Mouse (Mus musculus) hindbrain, embryonic 15.5 days (tissue): ENCODE measurements around the gene Frem1. TPM values are rescaled to one million over a fixed set of nuclear protein-coding genes. Genes with fewer than 3 reads are reported as not detected.

ENCODE experiments used
- ATAC-seq: fragments of 200-750 bp; cut with Nextera tagmentation; 2 replicates; pipeline ENCODE4 v1.8.0; 2017; ENCODE audit warnings: low read depth, moderate number of reproducible peaks, moderate TSS enrichment; ENCODE audit not compliant: low FRiP score
- H3K27ac ChIP-seq: fragments of 300-500 bp; sonication (generic); replicated peaks from 2 replicates; pipeline ENCODE4 v1.5.1; 2015; ENCODE audit warnings: mild to moderate bottlenecking, inconsistent platforms
- H3K27me3 ChIP-seq: fragments of 300-500 bp; sonication (generic); 2 replicates; pipeline ENCODE4 v1.6.1; 2015; ENCODE audit warnings: control low read depth, inconsistent platforms
- H3K36me3 ChIP-seq: fragments of 300-500 bp; sonication (generic); 2 replicates; pipeline ENCODE4 v1.6.1; 2015; ENCODE audit warnings: control low read depth, inconsistent platforms
- H3K4me1 ChIP-seq: fragments of 300-500 bp; sonication (generic); replicated peaks from 2 replicates; pipeline ENCODE4 v1.6.1; 2015; ENCODE audit warnings: control low read depth, inconsistent platforms
- H3K4me2 ChIP-seq: fragments of 300-500 bp; sonication (generic); 2 replicates; pipeline ENCODE4 v1.6.1; 2015; ENCODE audit warnings: moderate library complexity, mild to moderate bottlenecking, inconsistent platforms
- H3K4me3 ChIP-seq: fragments of 300-500 bp; sonication (generic); 2 replicates; pipeline ENCODE4 v1.5.1; 2015; ENCODE audit warnings: mild to moderate bottlenecking, inconsistent platforms
- H3K9ac ChIP-seq: fragments of 300-500 bp; sonication (generic); 2 replicates; pipeline ENCODE4 v1.6.1; 2015; ENCODE audit warnings: inconsistent platforms
- H3K9me3 ChIP-seq: fragments of 300-500 bp; sonication (generic); 2 replicates; pipeline ENCODE4 v1.6.1; 2016; ENCODE audit warnings: control low read depth, inconsistent platforms
- WGBS: fragments of 180-500 bp; shearing (Covaris S2); methylation state at CpG from one replicate; pipeline ENCODE4 v1.1.7; 2015; 5-methylcytosine and 5-hydroxymethylcytosine counted together
- polyA plus RNA-seq: library from polyadenylated mRNA; unstranded; fragments of >200 nt; fragmentation: Nextera tagmentation; extraction: Ambion mirVana; gene quantifications from 2 replicates; pipeline ENCODE4 v1.2.1, GENCODE M21; 2015

The Frem1 gene
- polyA plus RNA-seq, 1 experiment from 2014 or later = 2.9 TPM

DNA sequence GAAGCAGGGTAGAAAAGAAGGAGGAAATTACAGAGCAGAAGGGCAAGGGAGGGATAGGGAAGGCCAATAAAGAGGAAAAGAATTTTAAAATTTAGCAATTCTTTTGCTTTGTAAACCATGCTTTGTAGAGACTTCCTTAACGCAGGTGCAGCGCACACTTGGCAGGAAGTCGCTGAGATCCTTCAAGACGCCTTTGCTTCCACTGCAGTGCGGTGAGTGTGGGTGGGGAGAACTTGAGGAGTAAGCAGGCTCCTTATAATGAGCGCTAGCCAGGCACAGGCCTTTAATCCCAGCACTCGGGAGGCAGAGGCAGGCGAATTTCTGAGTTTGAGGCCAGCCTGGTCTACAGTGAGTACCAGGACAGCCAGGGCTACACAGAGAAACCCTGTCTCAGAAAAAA is 1.1 kb upstream of the Frem1 start:
- Histone ChIP-seq H3K36me3 (no peaks in the 10 kb centered on the region), H3K27me3 (no peaks in the 10 kb centered on the region), H3K27ac (no peak overlapping the region), H3K4me3 (no peak overlapping the region), H3K4me2 (no peak overlapping the region), H3K9ac (no peak overlapping the region), H3K4me1 (peaks cover 16% of the 10 kb centered on the region), H3K9me3 (no peaks in the 10 kb centered on the region)
- 91% methylated on average over 8 of the region's 8 CpGs for WGBS
- no peak for ATAC-seq

DNA sequence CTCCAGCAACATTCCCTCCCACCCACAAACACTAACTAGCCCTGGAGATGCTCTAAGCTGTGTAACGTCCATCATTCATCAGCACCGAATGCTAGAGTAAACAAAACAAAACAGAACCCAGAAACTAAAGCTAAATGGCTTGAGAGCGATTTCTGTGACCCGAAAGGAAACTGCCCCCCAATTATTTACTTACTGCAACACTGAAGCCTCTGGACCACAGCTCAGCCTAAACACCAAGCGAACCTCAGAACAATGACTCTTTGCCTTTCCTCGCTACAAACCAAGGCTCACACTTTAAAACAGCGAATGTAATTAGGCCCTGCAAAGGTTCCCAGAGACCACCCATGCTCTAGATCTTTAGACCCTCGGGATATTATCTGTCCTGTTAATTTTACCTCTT is 963 bp downstream of the Frem1 start:
- Histone ChIP-seq H3K4me2 (peak overlapping the region; percentile 58), H3K27ac (no peak overlapping the region), H3K4me1 (peaks cover 16% of the 10 kb centered on the region), H3K4me3 (peak overlapping the region; percentile 29; the same call in 1 of the 2 replicates), H3K9ac (no peak overlapping the region), H3K9me3 (no peaks in the 10 kb centered on the region), H3K27me3 (no peaks in the 10 kb centered on the region), H3K36me3 (no peaks in the 10 kb centered on the region)
- no peak for ATAC-seq
- WGBS = 12% methylated on average over 8 of the region's 8 CpGs

DNA sequence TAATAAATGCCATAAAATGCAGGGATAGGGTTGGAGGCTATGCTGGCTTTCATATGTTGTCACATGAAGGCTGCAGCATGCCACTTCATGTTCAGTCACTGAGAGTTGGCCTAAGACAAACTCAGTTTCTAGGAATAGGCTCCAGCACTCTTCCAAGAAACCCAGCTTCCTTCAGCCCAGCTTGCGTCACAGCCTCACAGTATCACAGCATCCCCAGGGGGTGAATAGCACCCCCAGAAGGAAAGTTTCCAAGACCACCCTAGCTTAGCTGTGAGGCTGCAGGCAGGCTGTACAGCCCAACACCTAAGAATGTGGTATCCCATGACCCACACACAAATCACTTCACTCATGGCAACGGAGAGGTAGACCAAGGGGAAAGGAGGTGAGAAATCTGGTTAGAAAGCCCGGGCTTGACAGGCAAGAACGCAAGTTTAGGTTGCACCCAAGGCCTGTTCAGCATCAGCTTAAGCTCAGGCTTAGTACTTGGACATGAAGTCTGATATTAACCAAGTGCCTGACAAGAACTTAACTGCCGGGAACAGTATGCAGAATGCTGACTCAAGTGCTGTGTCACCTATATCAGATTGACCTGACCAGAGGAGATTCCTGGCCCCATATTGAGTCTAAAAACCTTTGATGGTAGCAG is 1.9 kb downstream of the Frem1 start:
- H3K36me3 ChIP-seq = no peaks in the 10 kb centered on the region
- H3K27me3 ChIP-seq = no peaks in the 10 kb centered on the region
- peaks cover 16% of the 10 kb centered on the region for H3K4me1 ChIP-seq
- H3K4me3 ChIP-seq = no peak overlapping the region
- no peaks in the 10 kb centered on the region for H3K9me3 ChIP-seq
- peak overlapping the region; percentile 58 for H3K4me2 ChIP-seq
- H3K9ac ChIP-seq = no peak overlapping the region
- 74% methylated on average over 5 of the region's 5 CpGs for WGBS
- H3K27ac ChIP-seq = no peak overlapping the region
- no peak for ATAC-seq

DNA sequence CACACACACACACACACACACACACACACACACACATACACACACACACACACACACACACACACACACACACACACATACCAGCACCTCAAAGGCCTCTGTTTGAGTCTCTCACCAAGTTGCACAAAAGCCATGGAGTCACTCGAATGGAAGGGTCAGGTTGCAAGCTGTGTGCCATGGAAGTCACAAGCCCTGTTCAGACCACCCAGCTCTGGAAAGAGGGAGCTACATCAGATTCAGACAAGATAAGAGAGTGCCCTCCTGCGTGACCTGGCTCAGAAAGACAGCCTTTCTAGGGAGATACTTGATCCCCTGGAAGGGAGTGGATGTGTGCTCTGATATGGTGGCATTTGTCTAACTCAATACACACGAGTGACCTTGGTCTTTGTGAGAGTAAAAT is 2.9 kb downstream of the Frem1 start:
- no peak for ATAC-seq
- Histone ChIP-seq H3K27ac (no peak overlapping the region), H3K27me3 (no peaks in the 10 kb centered on the region), H3K36me3 (no peaks in the 10 kb centered on the region), H3K4me2 (no peak overlapping the region), H3K4me3 (no peak overlapping the region), H3K9ac (no peak overlapping the region), H3K4me1 (peaks cover 16% of the 10 kb centered on the region), H3K9me3 (no peaks in the 10 kb centered on the region)
- 35% methylated on average over 3 of the region's 3 CpGs for WGBS

GRCm38 (mm10) chr4:83048561-83048960 is 3.6 kb downstream of the Frem1 start:
- H3K9ac ChIP-seq = no peak overlapping the region
- H3K9me3 ChIP-seq = no peaks in the 10 kb centered on the region
- no peaks in the 10 kb centered on the region for H3K36me3 ChIP-seq
- H3K4me3 ChIP-seq = no peak overlapping the region
- no peak overlapping the region for H3K4me2 ChIP-seq
- H3K27ac ChIP-seq = no peak overlapping the region
- ATAC-seq = no peak
- WGBS = 45% methylated on average over 2 of the region's 2 CpGs
- no peaks in the 10 kb centered on the region for H3K27me3 ChIP-seq
- peaks cover 16% of the 10 kb centered on the region for H3K4me1 ChIP-seq

GRCm38 (mm10) chr4:83046806-83047205 is 5.3 kb downstream of the Frem1 start:
- H3K4me2 ChIP-seq = no peak overlapping the region
- no peaks in the 10 kb centered on the region for H3K27me3 ChIP-seq
- no peak overlapping the region for H3K4me3 ChIP-seq
- 53% methylated on average over 2 of the region's 2 CpGs for WGBS
- no peak overlapping the region for H3K9ac ChIP-seq
- no peaks in the 10 kb centered on the region for H3K9me3 ChIP-seq
- no peak for ATAC-seq
- H3K4me1 ChIP-seq = peaks cover 8% of the 10 kb centered on the region
- H3K27ac ChIP-seq = no peak overlapping the region
- H3K36me3 ChIP-seq = no peaks in the 10 kb centered on the region

DNA sequence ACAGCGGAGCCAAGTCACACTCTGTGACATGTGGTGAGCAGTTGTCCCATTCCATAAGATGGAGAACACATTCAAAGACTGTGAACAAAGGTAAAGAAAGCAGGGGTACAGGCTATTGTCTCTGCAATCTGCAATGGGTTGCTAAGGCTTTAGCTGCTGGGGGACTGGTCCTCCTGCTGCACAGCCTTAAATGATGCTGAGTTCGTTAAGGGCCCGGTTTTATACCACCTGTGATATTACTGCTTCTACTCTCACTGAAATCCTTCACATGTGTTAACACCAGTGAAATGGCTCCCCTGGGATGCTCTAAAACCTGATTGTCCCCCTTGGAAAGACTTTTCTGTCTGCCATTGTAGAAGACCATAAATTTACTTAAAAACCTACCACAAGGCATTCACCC is 6.1 kb downstream of the Frem1 start:
- 55% methylated on average over 3 of the region's 3 CpGs for WGBS

DNA sequence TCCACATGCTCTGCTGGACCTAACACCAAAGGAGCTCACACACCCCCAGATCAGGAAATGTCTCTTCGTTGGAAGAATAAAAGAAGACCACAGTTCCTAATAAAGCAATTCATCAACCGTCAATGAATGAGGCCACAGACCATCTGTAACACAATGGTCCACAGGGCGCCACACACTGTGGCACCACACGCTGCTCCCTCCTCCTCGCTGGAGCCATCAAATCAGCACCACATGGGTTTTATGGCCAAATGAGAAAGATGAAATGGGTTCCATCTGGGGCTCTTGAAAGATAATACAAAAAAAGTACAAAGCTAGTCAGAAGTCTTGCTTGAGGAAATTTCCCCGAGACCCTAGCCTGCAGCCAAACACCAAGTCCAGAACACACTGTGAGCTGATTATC is 6.9 kb downstream of the Frem1 start:
- ATAC-seq = no peak
- no peak overlapping the region for H3K27ac ChIP-seq
- no peaks in the 10 kb centered on the region for H3K9me3 ChIP-seq
- no peaks in the 10 kb centered on the region for H3K27me3 ChIP-seq
- no peaks in the 10 kb centered on the region for H3K4me1 ChIP-seq
- H3K4me2 ChIP-seq = no peak overlapping the region
- no peak overlapping the region for H3K4me3 ChIP-seq
- H3K36me3 ChIP-seq = no peaks in the 10 kb centered on the region
- 20% methylated on average over 6 of the region's 6 CpGs for WGBS
- H3K9ac ChIP-seq = no peak overlapping the region

More for the DNA sequence above, 6.1 kb downstream of the Frem1 start:
- H3K36me3 ChIP-seq = no peaks in the 10 kb centered on the region
- H3K9ac ChIP-seq = no peak overlapping the region
- ATAC-seq = no peak
- H3K9me3 ChIP-seq = no peaks in the 10 kb centered on the region
- H3K27me3 ChIP-seq = no peaks in the 10 kb centered on the region
- H3K4me3 ChIP-seq = no peak overlapping the region
- H3K27ac ChIP-seq = no peak overlapping the region
- H3K4me1 ChIP-seq = peaks cover 3% of the 10 kb centered on the region; the same call in 1 of the 2 replicates
- H3K4me2 ChIP-seq = no peak overlapping the region

DNA sequence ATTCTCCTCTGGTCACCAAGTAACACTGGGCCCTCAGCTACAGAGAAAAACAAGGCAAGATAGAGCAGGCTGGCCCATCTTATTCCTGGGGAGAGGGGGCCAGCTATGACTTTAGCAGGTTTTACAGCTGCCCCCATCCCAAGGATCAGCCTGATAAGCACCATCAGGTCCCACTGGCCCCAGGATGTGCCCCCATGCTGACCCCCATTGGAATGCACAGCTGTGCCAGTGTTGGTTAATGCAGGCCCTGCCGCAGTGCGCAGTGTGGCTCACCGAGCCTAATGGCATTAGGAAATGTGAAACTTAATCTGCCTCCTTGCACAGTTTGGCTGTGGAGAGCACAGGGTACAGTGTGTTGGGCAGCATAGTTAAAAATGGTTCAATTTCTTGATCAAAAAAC is 11.4 kb downstream of the Frem1 start:
- Histone ChIP-seq H3K4me3 (no peak overlapping the region), H3K36me3 (no peaks in the 10 kb centered on the region), H3K9me3 (no peaks in the 10 kb centered on the region), H3K27me3 (no peaks in the 10 kb centered on the region), H3K4me1 (no peaks in the 10 kb centered on the region), H3K27ac (no peak overlapping the region), H3K9ac (no peak overlapping the region), H3K4me2 (no peak overlapping the region)
- no peak for ATAC-seq
- 64% methylated on average over 3 of the region's 3 CpGs for WGBS

GRCm38 (mm10) chr4:83032780-83033179 is 19.4 kb downstream of the Frem1 start:
- no peaks in the 10 kb centered on the region for H3K36me3 ChIP-seq
- WGBS = 48% methylated on average over 1 of the region's 1 CpGs

GRCm38 (mm10) chr4:83031591-83031990 is 20.5 kb downstream of the Frem1 start:
- H3K4me1 ChIP-seq = no peaks in the 10 kb centered on the region
- no peak overlapping the region for H3K27ac ChIP-seq
- ATAC-seq = no peak
- H3K9me3 ChIP-seq = no peaks in the 10 kb centered on the region
- no peak overlapping the region for H3K9ac ChIP-seq
- H3K27me3 ChIP-seq = no peaks in the 10 kb centered on the region
- H3K36me3 ChIP-seq = no peaks in the 10 kb centered on the region
- 39% methylated on average over 3 of the region's 3 CpGs for WGBS
- no peak overlapping the region for H3K4me2 ChIP-seq
- H3K4me3 ChIP-seq = no peak overlapping the region

More at GRCm38 (mm10) chr4:83032780-83033179, 19.4 kb downstream of the Frem1 start:
- Histone ChIP-seq H3K27ac (no peak overlapping the region), H3K27me3 (no peaks in the 10 kb centered on the region), H3K9ac (no peak overlapping the region), H3K9me3 (no peaks in the 10 kb centered on the region), H3K4me3 (no peak overlapping the region), H3K4me1 (no peaks in the 10 kb centered on the region), H3K4me2 (no peak overlapping the region)
- ATAC-seq = no peak

- Histone ChIP-seq H3K9me3 (no peaks in the 10 kb centered on the region), H3K4me1 (no peaks in the 10 kb centered on the region), H3K36me3 (no peaks in the 10 kb centered on the region), H3K4me3 (no peak overlapping the region), H3K4me2 (no peak overlapping the region), H3K27ac (no peak overlapping the region), H3K27me3 (no peaks in the 10 kb centered on the region), H3K9ac (no peak overlapping the region)
- ATAC-seq = no peak
- 87% methylated on average over 6 of the region's 6 CpGs for WGBS
Observed at GRCm38 (mm10) chr4:83030097-83030496, 22.0 kb downstream of the Frem1 start.
